Mouse (Mus musculus) large intestine, adult 2 months (tissue): ENCODE data around the gene H2al1m. TPM values are rescaled to one million over a fixed set of nuclear protein-coding genes. Genes with fewer than 3 reads are reported as not detected.
"Not testable (repeated sequence)": the region's sequence is repeated elsewhere in the genome, so short reads cannot be mapped to it uniquely, and the experiment has no call there.

ENCODE experiments used
- DNase-seq: peaks from one replicate; pipeline ENCODE4 v3.0.0-alpha.2; 2012; ENCODE audit warnings: low read depth, low spot score
- WGBS: fragments of 180-500 bp; shearing (Covaris S2); methylation state at CpG from one replicate; pipeline ENCODE4 v1.1.7; 2018; 5-methylcytosine and 5-hydroxymethylcytosine counted together
- polyA plus RNA-seq: library from polyadenylated mRNA; depleted of rRNA; stranded (reverse); fragments of >200 nt; gene quantifications from 2 replicates; pipeline ENCODE4 v1.2.3, GENCODE M21; 2012; rRNA removed

H2al1m gene
- 1.0 and 1.2 TPM in 2 replicates for polyA plus RNA-seq

DNA sequence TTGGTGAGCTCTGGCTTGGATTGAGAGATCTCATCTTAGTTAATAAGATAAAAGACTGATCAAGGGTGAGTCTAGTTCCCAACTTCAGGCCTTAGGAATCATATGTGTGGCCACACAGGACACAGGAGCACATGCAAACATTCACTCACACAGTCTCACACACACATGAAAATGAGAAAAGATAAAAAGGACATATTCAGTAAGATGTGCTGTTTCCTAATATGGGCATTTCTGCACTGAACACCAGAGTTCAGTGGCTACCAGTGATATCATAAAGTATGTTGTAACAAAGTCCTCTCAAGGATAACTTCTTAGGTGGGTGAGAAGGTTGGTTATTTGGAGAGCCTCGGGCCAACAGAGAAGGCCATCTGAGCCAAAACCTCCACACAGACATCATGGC, at the start of gene H2al1m:
TSS of gene H2al1m (plus strand) at position 301 of the 400 bp plus-strand sequence.
- no CpG with 5 or more reads among the region's 1 CpGs for WGBS
- not testable (repeated sequence) for DNase-seq

DNA sequence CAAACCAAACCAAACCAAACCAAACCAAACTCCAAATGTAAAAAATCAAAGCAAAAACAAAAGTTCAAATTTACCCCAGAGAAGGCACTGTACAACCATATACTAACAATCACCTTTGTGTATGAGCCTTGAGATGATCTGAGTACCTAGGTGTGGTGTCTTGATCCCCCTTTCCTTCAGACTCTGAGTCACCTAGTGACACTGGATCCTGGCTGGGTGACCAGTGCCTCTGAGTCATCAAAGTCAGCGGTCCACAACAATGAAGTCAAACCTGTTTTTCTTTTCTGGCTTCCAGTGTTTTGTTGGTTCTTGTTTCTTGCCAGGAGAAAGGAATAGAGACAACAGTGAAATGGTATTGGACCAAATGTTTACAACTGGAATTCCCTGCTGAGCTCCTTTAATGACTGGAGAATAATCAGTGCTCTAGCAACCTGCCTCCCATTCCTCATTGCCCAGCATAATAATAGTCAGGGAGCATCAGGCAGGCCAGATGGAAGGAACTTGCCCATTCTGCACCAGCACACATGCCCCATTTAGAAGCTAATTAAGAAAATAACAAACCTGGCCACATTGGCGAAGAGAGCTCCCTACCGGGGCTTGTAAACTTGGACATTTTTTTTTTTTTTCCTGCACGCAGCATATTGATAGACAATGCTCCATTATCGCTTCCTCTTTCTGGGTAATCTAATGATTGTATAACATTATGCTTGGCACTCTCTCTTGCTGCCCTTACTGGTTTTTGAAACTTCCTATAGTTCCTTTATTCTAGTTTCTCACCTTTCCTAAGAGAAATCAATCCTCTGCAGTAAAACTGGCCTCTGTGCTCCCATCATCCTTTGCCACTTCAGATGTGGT, 42.6 kb upstream of the H2al1m start:
- DNase-seq = no peak

DNA sequence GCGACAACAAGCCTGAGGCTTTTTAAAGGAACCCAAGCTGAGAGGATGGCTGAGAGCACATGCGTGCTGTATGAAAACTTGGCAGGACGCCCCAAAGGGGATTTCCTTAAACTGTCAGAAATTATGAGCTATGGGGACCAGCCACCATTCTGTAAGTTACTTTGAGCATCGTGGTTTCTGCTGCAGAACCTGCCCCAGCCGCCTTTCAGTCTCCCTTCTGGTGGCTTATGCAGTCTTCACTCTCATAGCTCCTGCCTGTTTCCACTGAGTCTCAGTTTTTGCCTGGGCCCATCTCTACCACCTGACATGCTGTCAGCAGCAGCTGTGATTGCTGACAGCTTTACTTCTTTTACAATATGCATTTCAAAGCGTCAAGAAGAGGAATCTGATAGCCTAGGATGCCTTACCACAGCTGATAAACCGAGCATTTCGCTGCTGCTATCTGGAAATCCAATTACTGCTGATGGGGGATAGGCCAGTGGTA, 40.1 kb upstream of the H2al1m start:
- no peak for DNase-seq
- WGBS = 55% methylated on average over 8 of the region's 8 CpGs

More for the DNA sequence above, 42.6 kb upstream of the H2al1m start:
- 38% methylated on average over 5 of the region's 5 CpGs for whole genome bisulfite sequencing

DNA sequence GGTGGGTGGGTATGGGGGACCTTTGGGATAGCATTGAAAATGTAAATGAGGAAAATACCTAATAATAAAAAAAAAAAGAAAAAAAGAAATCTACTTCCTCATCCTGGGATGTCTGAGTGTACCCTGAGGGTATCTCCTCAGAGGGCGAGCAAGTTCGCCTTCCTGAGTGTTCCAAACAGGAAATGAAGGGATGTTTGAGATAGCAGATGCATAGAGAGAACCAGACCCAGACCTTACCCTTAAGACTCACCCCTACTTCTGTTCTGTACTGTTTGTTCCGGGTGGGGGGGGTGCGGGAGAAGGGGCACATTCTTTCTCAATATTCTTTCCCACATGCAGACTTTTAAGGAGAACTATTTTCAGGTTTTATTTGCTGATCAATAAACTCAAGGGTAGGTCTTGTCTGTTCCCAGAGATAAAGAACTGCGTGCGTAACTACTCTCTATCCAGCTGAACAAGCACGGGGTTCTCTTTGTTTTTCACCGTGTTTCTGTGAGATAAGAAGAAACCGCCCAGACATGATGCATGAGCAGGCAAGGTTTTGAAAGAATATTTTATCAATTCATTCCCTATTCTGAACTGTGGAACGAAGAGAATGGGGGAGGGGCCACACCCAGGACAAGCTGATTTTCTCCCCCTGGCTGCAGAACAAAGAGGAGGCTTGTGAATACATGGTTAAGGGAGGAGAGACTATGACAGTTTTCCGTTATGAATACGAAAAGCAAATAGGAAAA, 38.8 kb upstream of the H2al1m start:
- no peak for DNase-seq
- 52% methylated on average over 12 of the region's 12 CpGs for whole genome bisulfite sequencing

DNA sequence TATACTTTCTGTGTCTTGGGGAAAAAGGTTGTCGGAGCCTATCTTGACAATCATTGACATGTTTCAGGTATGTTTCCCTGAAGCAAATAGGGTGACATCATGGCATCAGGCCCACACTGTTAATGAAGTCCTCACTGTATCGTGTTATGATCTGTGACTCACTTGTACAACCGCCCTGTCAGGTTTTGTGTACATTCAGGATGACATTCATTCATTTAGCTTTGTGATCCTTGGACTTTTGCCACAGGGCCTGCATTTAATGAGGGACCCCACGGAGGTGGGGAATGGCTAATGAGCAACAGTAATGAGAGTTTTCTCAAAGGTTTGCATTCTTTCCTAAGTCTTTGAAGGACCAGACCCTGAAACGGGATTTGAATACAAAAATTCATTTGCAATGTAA, 34.7 kb upstream of the H2al1m start:
- WGBS = 36% methylated on average over 5 of the region's 5 CpGs
- no peak for DNase-seq

DNA sequence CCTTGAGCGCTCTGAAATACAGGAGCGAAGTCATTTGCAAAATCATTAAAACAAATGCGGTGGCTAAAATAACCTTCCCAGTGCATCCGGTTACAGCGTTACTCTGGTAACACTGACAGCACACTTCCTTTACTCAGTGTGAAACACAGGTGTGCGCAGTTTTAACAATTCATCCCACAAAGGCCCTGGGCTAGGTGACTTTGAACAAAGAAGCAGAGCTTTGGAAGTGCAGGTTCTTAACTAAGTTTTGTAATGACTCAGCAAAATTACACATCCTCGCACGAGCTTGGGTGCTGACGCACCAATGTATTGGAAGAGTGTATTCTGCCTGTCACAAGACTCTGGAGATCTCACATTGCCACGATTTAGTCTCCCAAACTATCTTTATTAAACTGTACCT, 29.6 kb upstream of the H2al1m start:
- WGBS = 79% methylated on average over 10 of the region's 10 CpGs
- no peak for DNase-seq

DNA sequence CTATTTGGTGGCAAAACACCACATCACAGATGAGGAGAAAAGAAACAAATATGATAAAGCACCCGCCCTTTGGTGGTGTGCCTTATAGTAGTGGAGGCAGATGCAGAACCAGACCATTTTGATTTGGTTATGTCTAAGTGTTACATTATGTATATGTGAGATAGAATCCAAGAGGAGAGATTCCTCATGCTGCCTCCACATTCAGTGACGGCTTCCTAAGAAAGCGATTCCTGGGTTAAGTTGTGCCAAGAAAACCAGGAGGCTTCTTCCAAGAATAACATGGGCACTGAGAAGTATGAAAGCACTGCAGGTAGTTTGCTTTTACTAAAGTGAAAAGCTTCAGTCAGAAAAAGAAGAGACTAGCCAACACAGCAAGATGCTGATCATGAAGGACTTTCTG, 28.7 kb upstream of the H2al1m start:
- 92% methylated on average over 3 of the region's 3 CpGs for WGBS
- DNase-seq = no peak

DNA sequence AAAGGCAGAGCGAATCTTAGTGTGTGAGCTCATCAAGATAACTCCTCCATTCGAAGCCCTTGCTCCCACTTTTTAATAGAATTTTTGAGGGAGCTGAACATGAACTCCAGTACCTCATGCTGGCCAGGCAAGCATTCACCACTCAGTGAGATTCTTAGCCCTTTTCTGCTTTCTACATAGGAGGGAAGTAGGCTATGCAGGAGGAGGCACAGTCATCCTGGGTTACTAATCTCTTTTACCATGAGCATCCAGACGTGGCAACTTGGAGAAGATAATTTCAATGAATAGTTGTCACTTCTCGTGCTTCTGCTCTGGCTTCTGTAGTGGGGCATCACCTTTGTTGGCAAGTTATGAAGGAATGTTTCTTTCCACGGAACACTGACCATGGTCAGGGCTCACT, 26.8 kb upstream of the H2al1m start, which contains the start of gene Gm14862:
TSS of gene Gm14862 (minus strand) at position 134 of the 400 bp plus-strand sequence.
- 84% methylated on average over 5 of the region's 5 CpGs for WGBS
- DNase-seq = no peak

DNA sequence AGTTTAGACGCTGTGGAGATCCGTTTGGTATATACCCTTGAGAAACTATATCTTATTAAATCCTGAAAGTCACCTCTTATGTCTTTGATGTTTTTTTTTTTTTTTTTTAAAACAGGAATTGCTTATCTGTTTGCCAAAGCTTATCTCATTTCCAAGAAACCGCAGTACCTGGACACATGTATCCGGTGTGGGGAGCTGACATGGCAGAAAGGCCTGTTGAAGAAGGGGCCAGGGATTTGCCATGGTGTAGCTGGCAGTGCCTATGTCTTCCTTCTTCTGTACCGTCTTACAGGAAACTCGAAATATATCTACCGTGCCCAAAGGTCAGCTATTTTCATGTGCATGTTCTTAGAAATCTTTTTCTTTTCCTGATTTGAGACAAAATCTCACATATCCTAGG, 25.7 kb upstream of the H2al1m start:
- no peak for DNase-seq
- 72% methylated on average over 7 of the region's 7 CpGs for WGBS

DNA sequence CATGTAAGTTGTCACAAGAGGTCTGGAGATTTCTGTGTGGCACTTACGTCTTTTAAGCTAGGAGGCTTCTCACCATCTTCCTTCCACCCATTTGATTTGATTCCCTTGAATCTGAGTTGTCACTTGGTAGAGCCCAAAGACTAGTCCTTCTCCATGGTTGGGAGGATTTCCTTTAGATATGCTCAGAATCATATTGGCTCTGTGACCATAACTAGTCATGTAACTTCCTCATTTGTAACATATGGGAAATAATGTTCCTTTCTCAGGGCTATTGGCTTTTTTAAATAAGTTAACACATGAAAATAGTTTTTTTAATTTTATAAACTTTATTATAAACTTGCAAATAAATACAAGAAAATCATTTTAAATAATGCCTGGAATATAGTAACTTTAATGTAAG, 24.3 kb upstream of the H2al1m start:
- WGBS = 78% methylated on average over 1 of the region's 1 CpGs
- no peak for DNase-seq

DNA sequence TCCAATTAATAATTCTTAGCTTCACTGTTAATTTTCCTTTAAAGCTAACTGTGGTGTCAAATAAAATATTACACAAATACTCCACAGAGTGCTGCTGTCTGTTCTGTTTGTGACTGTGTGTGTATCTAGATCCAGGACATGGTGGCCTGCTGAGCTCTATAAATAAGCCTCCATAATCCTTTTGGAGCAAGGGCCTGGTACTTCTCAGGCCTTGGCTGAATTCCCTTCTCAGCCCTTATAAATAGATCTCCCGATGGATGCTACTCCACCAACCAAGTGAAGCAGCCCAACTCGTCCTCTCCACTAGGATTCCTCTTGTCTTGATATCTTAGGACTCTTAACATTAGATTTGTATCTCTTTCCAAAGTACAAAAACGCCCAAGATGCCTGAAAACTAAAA, 12.5 kb upstream of the H2al1m start:
- WGBS = 55% methylated on average over 3 of the region's 3 CpGs
- no peak for DNase-seq

DNA sequence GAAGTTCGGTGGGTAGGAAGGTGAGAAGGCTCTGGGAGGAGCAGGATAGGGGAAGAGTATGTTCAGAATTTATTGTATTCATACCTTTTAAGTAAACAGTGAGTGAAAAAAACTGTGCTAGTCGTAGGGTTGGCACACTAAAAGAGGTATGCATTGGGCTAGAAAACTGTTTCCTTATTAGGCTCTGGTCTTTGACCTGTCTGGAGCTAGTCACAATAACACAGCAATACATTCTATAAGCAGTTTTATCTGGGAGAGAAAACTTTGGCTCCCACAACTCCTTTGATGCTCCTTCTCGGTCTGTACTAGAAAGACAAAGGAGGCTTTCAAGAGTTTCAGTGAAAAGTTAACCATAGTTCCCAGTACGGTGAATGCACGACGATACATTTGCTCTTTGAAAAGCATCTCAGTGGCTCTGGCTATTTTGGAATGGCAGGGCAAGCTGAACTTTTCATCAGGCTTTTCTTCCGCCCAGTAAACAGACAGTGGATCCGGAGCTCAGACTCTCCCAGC, 11.6 kb upstream of the H2al1m start:
- 16% methylated on average over 8 of the region's 8 CpGs for WGBS
- DNase-seq = no peak

DNA sequence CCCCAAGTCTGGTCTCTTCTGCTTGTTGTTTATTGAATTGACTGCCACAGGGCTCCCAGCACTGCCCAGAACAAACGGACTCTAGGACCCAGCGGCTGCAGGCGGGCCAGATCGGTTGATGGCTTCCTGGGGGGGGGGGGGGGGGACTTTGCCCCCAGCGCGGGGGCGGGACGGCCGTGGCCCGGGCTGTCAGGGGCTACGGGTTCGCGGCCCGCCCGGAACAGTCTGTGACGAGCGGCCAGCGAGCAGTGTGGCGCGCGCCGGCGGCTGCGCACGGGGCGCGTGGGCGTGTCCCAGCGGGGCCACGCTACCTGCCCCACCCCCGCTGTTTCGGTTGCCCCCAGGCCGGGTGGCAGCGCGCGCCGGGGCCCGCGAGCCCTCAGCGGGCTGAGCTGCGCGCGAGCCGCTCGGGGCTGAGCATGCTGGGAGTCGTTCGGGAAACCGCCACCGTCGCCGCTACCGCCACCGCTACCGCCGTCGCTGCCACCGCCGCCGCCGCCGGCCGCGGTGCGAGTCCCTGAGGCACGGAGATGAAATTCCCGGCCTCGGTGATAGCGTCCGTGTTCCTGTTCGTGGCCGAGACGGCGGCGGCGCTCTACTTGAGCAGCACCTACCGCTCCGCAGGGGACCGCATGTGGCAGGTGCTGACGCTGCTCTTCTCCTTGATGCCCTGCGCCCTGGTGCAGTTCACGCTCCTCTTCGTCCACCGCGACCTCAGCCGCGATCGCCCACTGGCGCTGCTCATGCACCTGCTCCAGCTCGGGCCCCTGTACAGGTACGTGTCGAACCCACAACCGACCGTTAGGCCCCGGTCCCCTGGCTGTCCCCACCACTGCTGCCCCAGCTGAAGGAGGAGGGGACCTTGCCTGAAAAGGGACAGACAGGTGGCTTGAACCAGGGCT, 10.9 kb upstream of the H2al1m start, which contains the start of gene Xk:
TSS of gene Xk (plus strand) at position 297 of the 902 bp plus-strand sequence.
- DNase-seq = no peak
- WGBS = 9% methylated on average over 77 of the region's 94 CpGs

DNA sequence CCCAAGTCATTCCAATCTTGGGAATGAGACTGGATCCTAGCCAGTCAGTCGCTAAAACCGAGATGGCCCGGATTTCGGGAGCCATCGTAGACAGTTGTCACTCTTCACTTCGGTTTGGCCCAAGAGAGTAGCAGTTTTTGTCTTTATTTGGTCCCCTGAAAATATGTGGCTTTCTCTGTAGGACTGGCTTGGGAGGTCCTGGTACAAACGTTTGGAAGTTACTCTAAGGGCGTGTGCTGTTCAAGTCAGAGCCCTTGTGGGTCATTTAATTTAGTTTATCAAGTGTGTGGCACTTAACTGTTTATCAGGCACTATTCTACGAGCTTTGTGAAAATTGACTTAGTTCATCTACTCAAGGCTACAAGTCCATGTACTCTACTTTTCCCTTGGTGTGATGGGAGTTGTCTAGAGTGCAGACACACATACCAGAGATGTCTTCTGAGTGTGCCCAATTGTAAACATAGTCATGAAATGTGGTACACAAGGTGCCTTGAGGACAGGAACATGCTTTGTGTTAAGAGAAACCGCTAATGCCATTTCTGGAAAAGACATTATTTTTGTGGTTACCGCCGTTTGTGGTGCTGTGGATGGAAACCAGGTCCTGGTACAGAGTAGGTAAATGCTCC, 10.1 kb upstream of the H2al1m start:
- no peak for DNase-seq
- 42% methylated on average over 12 of the region's 12 CpGs for WGBS

DNA sequence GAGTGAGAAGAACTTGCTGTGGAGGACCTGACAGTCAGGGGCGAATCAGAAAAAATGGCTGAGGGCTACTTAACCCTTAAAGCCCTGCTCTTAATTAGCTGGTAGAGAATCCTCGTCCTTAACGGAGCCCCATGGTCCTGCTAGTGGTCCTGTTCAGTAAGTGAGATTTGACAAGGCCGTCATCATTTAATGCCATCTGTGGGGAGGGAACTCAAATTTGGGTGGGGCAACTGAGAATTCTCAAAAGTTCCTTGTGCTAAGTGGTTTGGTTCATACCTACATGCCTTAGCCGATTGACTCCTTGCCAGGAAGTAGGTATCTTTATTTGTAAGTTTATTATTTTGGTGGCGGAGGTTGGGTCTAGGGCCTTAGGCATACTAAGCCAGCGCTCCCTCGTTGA, 9.2 kb upstream of the H2al1m start:
- no peak for DNase-seq
- WGBS = 57% methylated on average over 8 of the region's 8 CpGs

DNA sequence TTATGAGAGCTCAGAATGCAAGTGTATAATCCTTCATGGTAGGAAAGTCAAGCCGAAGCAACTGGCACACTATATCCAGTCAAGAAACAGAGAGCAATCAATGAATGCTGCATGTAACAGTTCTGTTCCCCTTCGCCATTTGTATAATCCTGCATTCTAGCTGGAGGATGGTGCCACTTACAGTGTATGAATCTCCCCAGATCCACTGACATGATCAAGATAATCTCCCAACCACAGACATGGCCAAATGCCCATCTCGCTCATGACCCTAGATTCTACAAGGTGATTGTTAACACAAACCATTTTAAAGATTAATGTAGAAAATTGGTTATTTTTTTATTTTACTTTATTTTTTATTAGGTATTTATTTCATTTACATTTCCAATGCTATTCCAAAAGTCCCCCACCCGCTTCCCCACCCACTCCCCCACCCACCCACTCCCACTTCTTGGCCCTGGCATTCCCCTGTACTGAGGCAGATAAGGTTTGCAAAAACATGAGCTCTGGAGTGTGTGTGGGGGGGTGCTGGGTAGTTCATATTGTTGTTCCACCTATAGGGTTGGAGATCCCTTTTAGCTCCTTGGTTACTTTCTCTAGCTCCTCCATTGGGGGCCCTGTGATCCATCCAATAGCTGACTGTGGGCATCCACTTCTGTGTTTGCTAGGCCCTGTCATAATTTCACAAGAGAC, 9.7 kb downstream of the H2al1m start:
- WGBS = 92% methylated on average over 4 of the region's 4 CpGs
- DNase-seq = not testable (repeated sequence)

DNA sequence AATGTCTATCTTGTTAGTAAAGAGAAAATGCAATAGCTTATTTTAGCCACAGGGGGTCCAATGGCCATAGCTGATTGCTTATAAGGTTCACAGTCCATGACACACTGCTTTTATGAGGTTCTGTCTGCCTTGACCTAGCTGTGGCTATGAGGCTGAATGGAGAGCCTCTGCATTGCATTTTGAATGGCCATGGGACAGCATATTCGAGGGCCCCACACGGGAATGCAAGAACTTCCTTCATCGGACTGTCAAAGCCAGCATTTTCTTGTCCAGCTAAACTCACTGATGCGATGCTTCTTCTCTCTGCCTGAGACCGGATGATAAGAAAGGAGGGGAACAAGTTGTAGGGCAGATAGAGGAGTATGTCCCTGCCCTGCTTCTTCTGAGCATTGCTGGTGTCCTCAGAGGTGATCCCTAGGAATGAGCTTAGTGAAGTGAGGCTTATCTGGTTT, 14.9 kb downstream of the H2al1m start:
- WGBS = 84% methylated on average over 5 of the region's 5 CpGs
- DNase-seq = no peak

DNA sequence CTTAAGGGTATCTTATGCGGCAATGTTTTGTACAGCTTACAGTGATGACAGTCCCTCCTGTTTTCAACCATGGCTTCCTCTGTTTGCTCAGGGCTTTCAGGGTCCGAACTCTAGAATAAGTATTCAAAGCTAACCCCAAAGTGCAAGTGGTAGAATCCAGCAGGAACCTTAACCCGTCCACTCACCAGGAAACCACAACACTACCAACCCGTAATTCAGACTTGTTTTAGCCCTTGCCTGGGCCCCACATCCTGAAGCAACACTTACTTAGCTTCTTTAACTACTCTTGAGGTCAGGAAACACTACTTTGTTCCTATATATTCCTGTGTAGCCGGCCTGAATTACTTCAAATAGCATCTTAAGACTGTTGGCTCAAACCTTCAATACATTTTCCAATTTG, 19.2 kb downstream of the H2al1m start:
- DNase-seq = no peak
- WGBS = 86% methylated on average over 5 of the region's 5 CpGs
